Mouse (Mus musculus): Measurements from ENCODE around the gene Mettl7a1.
"Not testable (repeated sequence)": the region's sequence is repeated elsewhere in the genome, so short reads cannot be mapped to it uniquely, and the experiment has no call there.

Gene Mettl7a1

GRCm38 (mm10) chr15:100345484-100345883 lies 41.5 kb downstream of the Mettl7a1 start:
- DNase-seq (ENCODE audit: low read depth), result no peak

- DNase-seq (ENCODE audit: low read depth), result no peak
Observed at GRCm38 (mm10) chr15:100346761-100347160, 42.8 kb downstream of the Mettl7a1 start.

GRCm38 (mm10) chr15:100349496-100349895 lies 45.6 kb downstream of the Mettl7a1 start:
- DNase-seq (ENCODE audit: low read depth), result no peak

GRCm38 (mm10) chr15:100351501-100352060 lies 47.6 kb downstream of the Mettl7a1 start:
- DNase-seq (ENCODE audit: low read depth), result no peak

- no peak for DNase-seq (ENCODE audit: low read depth)
Observed at GRCm38 (mm10) chr15:100352711-100353250, 48.8 kb downstream of the Mettl7a1 start, which contains the start of the genes Methig1 and Mettl7a2. Gene Methig1, plus strand, starts transcription at chr15:100353149. Gene Mettl7a2, plus strand, starts transcription at chr15:100353200.

- DNase-seq (ENCODE audit: low read depth), result not testable (repeated sequence)
Observed at GRCm38 (mm10) chr15:100353399-100353798, 49.5 kb downstream of the Mettl7a1 start.

GRCm38 (mm10) chr15:100355876-100356275 lies 51.9 kb downstream of the Mettl7a1 start:
- no peak for DNase-seq (ENCODE audit: low read depth)

GRCm38 (mm10) chr15:100364242-100364641 lies 60.3 kb downstream of the Mettl7a1 start, which contains the start of gene Higd1c:
Gene Higd1c, plus strand, starts transcription at chr15:100364542.
- no peak for DNase-seq (ENCODE audit: low read depth)

- not testable (repeated sequence) for DNase-seq (ENCODE audit: low read depth)
Observed at GRCm38 (mm10) chr15:100365967-100366366, 62.0 kb downstream of the Mettl7a1 start.

- DNase-seq (ENCODE audit: low read depth), result no peak
Observed at GRCm38 (mm10) chr15:100367119-100367518, 63.2 kb downstream of the Mettl7a1 start.

GRCm38 (mm10) chr15:100375066-100375465 lies 71.1 kb downstream of the Mettl7a1 start:
- peak; percentile 65 for DNase-seq (ENCODE audit: low read depth)

- DNase-seq (ENCODE audit: low read depth), result not testable (repeated sequence)
Observed at GRCm38 (mm10) chr15:100377847-100378505, 74.0 kb downstream of the Mettl7a1 start.

All from induced T-regulatory cell, adult 2 months (primary cell).